Mouse (Mus musculus): ENCODE results near the gene Olfr1371. TPM values are rescaled to one million over a fixed set of nuclear protein-coding genes. Genes with fewer than 3 reads are reported as not detected.

Gene Olfr1371
- total and polyA plus RNA-seq, 3 experiments: not detected

DNA sequence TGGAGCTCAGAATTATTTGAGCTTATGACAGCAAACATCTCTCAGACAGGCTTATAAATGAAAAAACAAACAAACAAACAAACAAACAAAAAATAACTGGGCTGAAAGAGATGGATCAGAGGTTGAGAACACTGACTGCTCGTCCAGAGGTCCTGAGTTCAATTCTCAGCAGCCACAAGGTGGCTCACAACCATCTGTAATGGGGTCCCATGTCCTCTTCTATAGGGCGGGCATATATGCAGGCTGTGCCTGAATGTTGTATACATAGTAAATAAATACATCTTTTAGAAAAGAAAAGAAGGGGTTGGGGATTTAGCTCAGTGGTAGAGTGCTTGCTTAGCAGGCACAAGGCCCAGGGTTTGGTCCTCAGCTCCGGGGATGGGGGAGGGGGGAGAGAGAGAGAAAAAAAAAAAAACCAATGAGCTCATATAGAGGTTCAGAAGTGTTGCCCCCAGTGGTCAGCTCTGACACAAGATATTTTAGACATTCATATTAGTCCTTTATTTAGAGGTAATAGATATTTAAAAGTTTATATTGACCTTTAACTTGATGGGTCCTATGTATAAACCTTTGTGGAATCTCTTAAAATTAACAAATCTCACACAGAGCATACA, 12.3 kb upstream of the Olfr1371 start:
- in situ Hi-C loops (cut with MboI; ENCODE audit: low pct_ligation_motif_present, low pct_unique_long_range_greater_than_20kb, low sequenced_read_pairs): loop anchor here (10.0 kb wide), 2 partner anchors 81 to 171 kb away; partner anchors contain the start of gene Olfr1373
- Histone ChIP-seq H3K9me3 (replicated peaks; ENCODE audit: low read length) (no peaks in the 10 kb centered on the region), H3K9ac (ENCODE audit: insufficient read depth, low read depth) (no peak overlapping the region), H3K4me1 (ENCODE audit: control insufficient read depth in 1 of 2, insufficient read depth in 2 of 2) (peaks cover 0 to 16% of the 10 kb centered on the region in 2 experiments; a peak in 2 of 4 replicates), H3K27me3 (replicated peaks) (peaks cover 15% of the 10 kb centered on the region), H3K4me2 (ENCODE audit: insufficient read depth, low read depth, poor library complexity, severe bottlenecking) (no peak overlapping the region), H3K36me3 (replicated peaks in 1 of 2; ENCODE audit: control insufficient read depth in 1 of 2, insufficient read depth in 1 of 2, low read length in 1 of 2) (no peaks in the 10 kb centered on the region), H3K4me3 (replicated peaks in 1 of 3; ENCODE audit: low read depth in 2 of 3, low read length in 2 of 3, poor library complexity in 1 of 3) (no peak overlapping the region), H3K79me2 (replicated peaks; ENCODE audit: control insufficient read depth, extremely low read depth, insufficient read depth, poor library complexity, severe bottlenecking) (no peaks in the 10 kb centered on the region), H3K27ac (ENCODE audit: insufficient read depth, low read depth) (no peak overlapping the region)
- dilution Hi-C loops (cut with MboI; ENCODE audit: extremely low pct_ligation_motif_present, extremely low pct_unique_long_range_greater_than_20kb, low sequenced_read_pairs): no loop called here
- DNase-seq (ENCODE audit: extremely low read depth): no peak
- peak; percentile 61 for TF ChIP-seq SMC3 (IDR thresholded peaks at IDR 0.05; ENCODE audit: low read depth, low read length)
- no peak for TF ChIP-seq ELF1 (IDR thresholded peaks at IDR 0.05; ENCODE audit: low read depth, low read length)
- TF ChIP-seq POLR2AphosphoS2 (IDR thresholded peaks at IDR 0.05; ENCODE audit: low read depth, low read length): no peak
- TF ChIP-seq POLR2A (IDR thresholded peaks at IDR 0.05; ENCODE audit: low read depth, low read length): no peak
- no peak for TF ChIP-seq MAFK (IDR thresholded peaks at IDR 0.05; ENCODE audit: insufficient replicate concordance, low read length)
- TF ChIP-seq ZNF384 (IDR thresholded peaks at IDR 0.05; ENCODE audit: low read depth, low read length): peak; percentile 88
- 0 out of 2 replicates have a peak, but pooled peaks have one; percentile 21 for TF ChIP-seq IRF4 (IDR thresholded peaks at IDR 0.05; ENCODE audit: low read depth, low read length)
- peak in 1 of 2 experiments; percentile 59; a peak in 2 of 4 replicates for TF ChIP-seq CTCF (conservative IDR thresholded peaks at IDR 0.05 in 1 of 2, IDR thresholded peaks at IDR 0.05 in 1 of 2; ENCODE audit: low read depth in 2 of 2, low read length in 2 of 2)
- peak; percentile 39 for TF ChIP-seq RAD21 (IDR thresholded peaks at IDR 0.05; ENCODE audit: low read depth, low read length)
- no peak for TF ChIP-seq TBP (conservative IDR thresholded peaks at IDR 0.05; ENCODE audit: low read depth, low read length)
- TF ChIP-seq USF1 (IDR thresholded peaks at IDR 0.05; ENCODE audit: low read depth, low read length): no peak
- TF ChIP-seq JUND (conservative IDR thresholded peaks at IDR 0.05; ENCODE audit: low read depth, low read length): no peak
- no peak for TF ChIP-seq ZKSCAN1 (IDR thresholded peaks at IDR 0.05; ENCODE audit: borderline replicate concordance, low read depth, low read length)
- no peak for TF ChIP-seq MXI1 (IDR thresholded peaks at IDR 0.05; ENCODE audit: low read depth, low read length)
- no peak for TF ChIP-seq GABPA (IDR thresholded peaks at IDR 0.05; ENCODE audit: insufficient replicate concordance, low read depth, low read length)

DNA sequence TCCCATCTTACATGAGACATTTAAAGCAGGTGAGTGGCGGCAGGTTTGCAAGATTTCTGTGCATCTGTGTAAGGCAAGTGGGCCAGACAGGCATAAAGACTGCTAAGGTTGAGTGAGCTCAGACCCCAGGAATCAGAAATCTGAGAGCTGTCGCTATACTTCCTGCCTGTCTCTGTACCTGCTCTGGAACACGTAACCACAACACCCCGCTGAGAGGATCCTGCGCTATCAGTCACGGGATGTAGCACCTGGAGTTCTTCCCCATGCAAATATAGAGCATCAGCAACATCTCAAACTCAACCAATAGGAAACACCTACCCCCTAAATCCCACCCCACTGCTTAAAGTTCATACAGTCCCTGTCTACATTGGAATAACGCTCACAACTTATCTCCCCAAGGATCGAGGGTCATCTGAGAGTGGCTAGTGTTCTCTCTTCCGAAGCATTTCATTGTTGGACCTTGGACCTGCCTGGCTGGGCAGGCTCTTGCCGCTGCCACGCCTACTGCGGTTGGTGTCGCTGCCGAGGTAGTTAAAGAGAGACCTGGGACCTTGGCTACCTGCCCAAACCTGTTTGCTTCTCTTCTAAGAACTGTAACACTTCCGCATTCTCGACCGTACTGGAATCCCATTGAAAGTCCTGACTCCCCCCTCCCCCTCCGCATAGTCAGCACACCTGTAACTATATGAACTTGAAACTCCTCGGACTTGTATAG, 10.3 kb upstream of the Olfr1371 start:
- Histone ChIP-seq H3K27me3 (replicated peaks) (peaks cover 11% of the 10 kb centered on the region), H3K36me3 (replicated peaks in 1 of 2; ENCODE audit: control insufficient read depth in 1 of 2, insufficient read depth in 1 of 2, low read length in 1 of 2) (no peaks in the 10 kb centered on the region), H3K4me2 (ENCODE audit: insufficient read depth, low read depth, poor library complexity, severe bottlenecking) (peak overlapping the region; percentile 83), H3K4me1 (ENCODE audit: control insufficient read depth in 1 of 2, insufficient read depth in 2 of 2) (peaks cover 0 to 16% of the 10 kb centered on the region in 2 experiments; a peak in 2 of 4 replicates), H3K4me3 (replicated peaks in 1 of 3; ENCODE audit: low read depth in 2 of 3, low read length in 2 of 3, poor library complexity in 1 of 3) (peak overlapping the region in 2 of 3 experiments; percentile 8 to 20), H3K79me2 (replicated peaks; ENCODE audit: control insufficient read depth, extremely low read depth, insufficient read depth, poor library complexity, severe bottlenecking) (no peaks in the 10 kb centered on the region), H3K9ac (ENCODE audit: insufficient read depth, low read depth) (no peak overlapping the region), H3K27ac (ENCODE audit: insufficient read depth, low read depth) (no peak overlapping the region), H3K9me3 (replicated peaks; ENCODE audit: low read length) (no peaks in the 10 kb centered on the region)
- TF ChIP-seq BHLHE40 (IDR thresholded peaks at IDR 0.05; ENCODE audit: low read depth, low read length): peak; percentile 92
- TF ChIP-seq IRF4 (IDR thresholded peaks at IDR 0.05; ENCODE audit: low read depth, low read length): peak; percentile 16; the same call in 1 of the 2 replicates
- TF ChIP-seq USF2 (conservative IDR thresholded peaks at IDR 0.05; ENCODE audit: low read depth, low read length): no peak
- no peak for TF ChIP-seq MEF2A (IDR thresholded peaks at IDR 0.05; ENCODE audit: borderline replicate concordance, low read depth, low read length)
- TF ChIP-seq ELF1 (IDR thresholded peaks at IDR 0.05; ENCODE audit: low read depth, low read length): peak; percentile 68; the same call in 1 of the 2 replicates
- no peak for TF ChIP-seq POLR2A (IDR thresholded peaks at IDR 0.05; ENCODE audit: low read depth, low read length)
- TF ChIP-seq MAFK (IDR thresholded peaks at IDR 0.05; ENCODE audit: insufficient replicate concordance, low read length): no peak
- in situ Hi-C loops (cut with MboI; ENCODE audit: low pct_ligation_motif_present, low pct_unique_long_range_greater_than_20kb, low sequenced_read_pairs): loop anchor here (10.0 kb wide), 2 partner anchors 79 to 169 kb away; partner anchors contain the start of gene Olfr1373
- no peak for DNase-seq (ENCODE audit: extremely low read depth)
- dilution Hi-C loops (cut with MboI; ENCODE audit: extremely low pct_ligation_motif_present, extremely low pct_unique_long_range_greater_than_20kb, low sequenced_read_pairs): no loop called here
